8 mouse cellular contexts compared by ENCODE assay signal in the genomic region with DNA sequence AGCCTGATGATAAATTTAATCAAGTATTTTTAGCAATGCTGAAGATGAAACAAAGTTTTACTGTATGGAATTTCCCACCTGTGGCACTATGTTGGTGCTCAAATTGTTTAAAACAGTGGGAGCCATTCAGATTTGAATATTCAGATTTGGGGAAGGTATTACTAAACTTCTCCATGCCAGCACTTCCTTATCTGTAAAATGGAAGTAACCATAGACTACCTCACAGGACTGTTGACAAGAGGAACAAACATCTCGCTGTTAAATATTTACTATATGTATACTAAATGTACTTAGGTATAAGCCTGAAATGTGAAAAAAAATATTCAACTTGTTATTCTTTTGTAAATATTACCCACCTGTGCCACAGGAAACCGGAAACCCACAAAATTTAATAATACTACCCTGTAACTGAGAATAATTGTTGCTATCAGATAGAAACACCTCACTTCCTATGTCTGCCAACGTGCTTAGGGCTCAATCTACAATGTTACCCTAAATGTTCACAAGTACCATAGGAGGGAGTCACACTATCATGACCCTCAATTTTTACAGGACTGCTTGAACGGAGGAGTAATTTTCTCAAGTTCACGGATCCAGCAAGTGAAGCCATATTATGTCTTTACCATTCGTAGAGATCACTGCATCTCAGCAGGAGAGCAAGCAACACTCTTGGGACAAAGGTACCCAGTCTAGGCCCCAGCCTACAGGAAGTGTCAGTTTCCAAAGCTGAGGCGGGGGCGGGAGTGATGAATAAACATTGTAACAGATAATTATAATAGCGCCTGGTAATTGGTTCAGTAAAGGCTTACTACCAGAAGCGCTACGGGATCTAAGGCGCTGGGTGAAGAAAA. TPM values are rescaled to one million over a fixed set of nuclear protein-coding genes. Genes with fewer than 3 reads are reported as not detected.
A peak's percentile ranks its signal among the peaks of the same experiment; 100 is the strongest.
DNase-seq lines count a peak whose midpoint lies in the region; ATAC-seq and TF ChIP-seq lines count a peak whose summit lies in the region.

No protein-coding gene starts in this region.

- TF ChIP-seq POLR2A in ES-Bruce4 (IDR thresholded peaks at IDR 0.05; ENCODE audit: insufficient read depth, low read length): no peak

- H3K9me3 ChIP-seq in heart, embryonic 11.5 days (replicated peaks; ENCODE audit: control insufficient read depth, low read length): no peaks in the 10 kb centered on the region
- H3K9me3 ChIP-seq in ES-Bruce4 (replicated peaks; ENCODE audit: control insufficient read depth, insufficient read depth, low read length, poor library complexity, severe bottlenecking): no peaks in the 10 kb centered on the region

- H3K4me3 ChIP-seq in heart, embryonic 11.5 days (ENCODE audit: low read depth, low read length): peak overlapping the region; percentile 63
- peak overlapping the region; percentile 59 for H3K4me3 ChIP-seq in ES-Bruce4 (ENCODE audit: low read depth, low read length)

- peak overlapping the region; percentile 85 for H3K4me2 ChIP-seq in heart, embryonic 11.5 days

- peak; percentile 3; the same call in 1 of the 2 replicates for ATAC-seq in heart, embryonic 11.5 days (replicated peaks; ENCODE audit: insufficient number of reproducible peaks, low FRiP score, low TSS enrichment)
- peak; percentile 40 for ATAC-seq in granulocyte monocyte progenitor cell, adult 5-6 weeks (replicated peaks; ENCODE audit: poor library complexity, severe bottlenecking)
- ATAC-seq in megakaryocyte, adult 5-6 weeks (ENCODE audit: poor library complexity, severe bottlenecking): peak; percentile 54

- DNase-seq in heart, adult 8-10 months (ENCODE audit: low spot score): no peak
- DNase-seq in layer of hippocampus, adult 9-11 months: no peak
- DNase-seq in spleen, adult 12 weeks (ENCODE audit: low spot score): no peak
- no peak for DNase-seq in gastrocnemius, postnatal 14 days

- TF ChIP-seq EP300 in ES-Bruce4 (IDR thresholded peaks at IDR 0.05; ENCODE audit: insufficient read depth, low read depth, low read length): no peak

- TF ChIP-seq CTCF in ES-Bruce4 (IDR thresholded peaks at IDR 0.05; ENCODE audit: low read depth, low read length): no peak

- H3K9ac ChIP-seq in heart, embryonic 11.5 days (ENCODE audit: low read depth, low read length): peak overlapping the region; percentile 83; the same call in 1 of the 2 replicates
- H3K9ac ChIP-seq in ES-Bruce4 (ENCODE audit: low read depth, poor library complexity, severe bottlenecking): 0 out of 2 replicates have a peak overlapping the region, but pooled peaks have one; percentile 84

- 16% methylated on average over 12 of the region's 12 CpGs for WGBS in heart, embryonic 11.5 days (ENCODE audit: insufficient replicate concordance)

- H3K27me3 ChIP-seq in heart, embryonic 11.5 days (ENCODE audit: control insufficient read depth, insufficient read depth, low read length): no peaks in the 10 kb centered on the region
- H3K27me3 ChIP-seq in ES-Bruce4 (ENCODE audit: control insufficient read depth, insufficient read depth, low read length, poor library complexity, severe bottlenecking): no peaks in the 10 kb centered on the region

- intact Hi-C loops in gastrocnemius, postnatal 14 days (cut with DNase I; ENCODE audit: low total_unique reads): no loop called here

- peak overlapping the region; percentile 81 for H3K27ac ChIP-seq in heart, embryonic 11.5 days (ENCODE audit: low read depth, low read length)
- H3K27ac ChIP-seq in ES-Bruce4 (ENCODE audit: insufficient read depth, low read length): peak overlapping the region; percentile 68

- H3K4me1 ChIP-seq in heart, embryonic 11.5 days (ENCODE audit: control insufficient read depth, insufficient read depth, low read length): peaks cover 9% of the 10 kb centered on the region
- no peaks in the 10 kb centered on the region for H3K4me1 ChIP-seq in ES-Bruce4 (ENCODE audit: control insufficient read depth, insufficient read depth, low read length)

- H3K36me3 ChIP-seq in heart, embryonic 11.5 days (ENCODE audit: control insufficient read depth, insufficient read depth, low read length): peaks cover 9% of the 10 kb centered on the region; the same call in 1 of the 2 replicates
- H3K36me3 ChIP-seq in ES-Bruce4 (ENCODE audit: control insufficient read depth, insufficient read depth, low read length, poor library complexity, severe bottlenecking): no peaks in the 10 kb centered on the region

RNA-seq across cellular contexts. Expression of gene Lrp10, which starts 0.6 kb away (rescaled TPM):
- 31.8 and 35.2 TPM in 2 replicates for polyA plus RNA-seq in heart, embryonic 11.5 days (2014; fragmentation: Nextera tagmentation; extraction: Ambion mirVana)
- total RNA-seq in heart, adult 8-10 months (2022): 10 to 100 TPM; 45.5 to 62.2 (median 50.7) TPM
- 22.9 and 25.8 TPM in 2 replicates for polyA plus RNA-seq in ES-Bruce4 (2011; ENCODE audit: insufficient read depth, insufficient read length, low read depth, missing spikeins)
- 37.3 and 41.5 TPM in 2 replicates for total RNA-seq in granulocyte monocyte progenitor cell, adult 5-6 weeks (2014; fragmentation: Nextera tagmentation)
- 20.0 and 23.7 TPM in 2 replicates for total RNA-seq in granulocyte monocyte progenitor cell, adult 5-6 weeks (2017)
- total RNA-seq in megakaryocyte, adult 5-6 weeks (2015): 29.9 and 31.2 TPM in 2 replicates
- total RNA-seq in megakaryocyte, adult 5-6 weeks (2017): 46.9 and 51.7 TPM in 2 replicates
- total RNA-seq in gastrocnemius, postnatal 14 days (2021): 10 to 100 TPM; 33.5 to 37.2 TPM

RNA-seq across cellular contexts. Expression of gene Rem2, which starts 12.6 kb away (rescaled TPM):
- 2.0 TPM in 2 replicates for polyA plus RNA-seq in heart, embryonic 11.5 days (2014; fragmentation: Nextera tagmentation; extraction: Ambion mirVana)
- not detected for total RNA-seq in heart, adult 8-10 months (2022)
- 2.6 and 4.0 TPM in 2 replicates for polyA plus RNA-seq in ES-Bruce4 (2011; ENCODE audit: insufficient read depth, insufficient read length, low read depth, missing spikeins)
- not detected in 2 replicates for total RNA-seq in granulocyte monocyte progenitor cell, adult 5-6 weeks (2014; fragmentation: Nextera tagmentation)
- total RNA-seq in granulocyte monocyte progenitor cell, adult 5-6 weeks (2017): not detected in 2 replicates
- not detected in 2 replicates for total RNA-seq in megakaryocyte, adult 5-6 weeks (2015)
- total RNA-seq in megakaryocyte, adult 5-6 weeks (2017): not detected in 2 replicates
- not detected for total RNA-seq in gastrocnemius, postnatal 14 days (2021)

RNA-seq across cellular contexts. Expression of gene Mmp14, which starts 31.9 kb away (rescaled TPM):
- polyA plus RNA-seq in heart, embryonic 11.5 days (2014; fragmentation: Nextera tagmentation; extraction: Ambion mirVana): 84.3 and 90.2 TPM in 2 replicates
- 10 to 100 TPM in 2 of 4 experiments, 1 to 10 TPM in 2; 7.4 to 12.1 (median 9.2) TPM for total RNA-seq in heart, adult 8-10 months (2022)
- polyA plus RNA-seq in ES-Bruce4 (2011; ENCODE audit: insufficient read depth, insufficient read length, low read depth, missing spikeins): 50.4 and 60.7 TPM in 2 replicates
- total RNA-seq in granulocyte monocyte progenitor cell, adult 5-6 weeks (2014; fragmentation: Nextera tagmentation): not detected in 2 replicates
- total RNA-seq in granulocyte monocyte progenitor cell, adult 5-6 weeks (2017): not detected in 2 replicates
- total RNA-seq in megakaryocyte, adult 5-6 weeks (2015): 0.66 and 1.1 TPM in 2 replicates
- 0.61 TPM in 1 of 2 replicates, not detected in the other for total RNA-seq in megakaryocyte, adult 5-6 weeks (2017)
- 10 to 100 TPM; 52.0 to 68.1 TPM for total RNA-seq in gastrocnemius, postnatal 14 days (2021)

RNA-seq across cellular contexts. Expression of gene Mrpl52, which starts 36.6 kb away (rescaled TPM):
- polyA plus RNA-seq in heart, embryonic 11.5 days (2014; fragmentation: Nextera tagmentation; extraction: Ambion mirVana): 242 and 250 TPM in 2 replicates
- 100 to 1,000 TPM; 118 to 126 (median 121) TPM for total RNA-seq in heart, adult 8-10 months (2022)
- polyA plus RNA-seq in ES-Bruce4 (2011; ENCODE audit: insufficient read depth, insufficient read length, low read depth, missing spikeins): 114 and 115 TPM in 2 replicates
- 63.7 and 100 TPM in 2 replicates for total RNA-seq in granulocyte monocyte progenitor cell, adult 5-6 weeks (2014; fragmentation: Nextera tagmentation)
- 34.0 and 40.1 TPM in 2 replicates for total RNA-seq in granulocyte monocyte progenitor cell, adult 5-6 weeks (2017)
- total RNA-seq in megakaryocyte, adult 5-6 weeks (2015): 129 and 145 TPM in 2 replicates
- total RNA-seq in megakaryocyte, adult 5-6 weeks (2017): 71.4 and 81.6 TPM in 2 replicates
- total RNA-seq in gastrocnemius, postnatal 14 days (2021): 100 to 1,000 TPM; 107 to 116 TPM

RNA-seq across cellular contexts. Expression of gene Slc7a7, which starts 45.8 kb away (rescaled TPM):
- 8.0 TPM in 2 replicates for polyA plus RNA-seq in heart, embryonic 11.5 days (2014; fragmentation: Nextera tagmentation; extraction: Ambion mirVana)
- total RNA-seq in heart, adult 8-10 months (2022): 1 to 10 TPM; 3.8 to 6.4 (median 5.1) TPM
- 46.6 and 47.7 TPM in 2 replicates for polyA plus RNA-seq in ES-Bruce4 (2011; ENCODE audit: insufficient read depth, insufficient read length, low read depth, missing spikeins)
- 10.3 and 10.7 TPM in 2 replicates for total RNA-seq in granulocyte monocyte progenitor cell, adult 5-6 weeks (2014; fragmentation: Nextera tagmentation)
- total RNA-seq in granulocyte monocyte progenitor cell, adult 5-6 weeks (2017): 3.0 and 3.1 TPM in 2 replicates
- 13.1 and 19.3 TPM in 2 replicates for total RNA-seq in megakaryocyte, adult 5-6 weeks (2015)
- total RNA-seq in megakaryocyte, adult 5-6 weeks (2017): 15.9 and 16.7 TPM in 2 replicates
- total RNA-seq in gastrocnemius, postnatal 14 days (2021): 1 to 10 TPM; 2.9 to 3.4 TPM

Comparison
In these comparisons a context has a peak if more than half of its experiments do, and no peak if none do; other contexts are left out.
1. ATAC-seq: peak in every context shown above with its lines; median percentile 54 in megakaryocyte, adult 5-6 weeks; 40 in granulocyte monocyte progenitor cell, adult 5-6 weeks; 3 in heart, embryonic 11.5 days.
2. RNA of gene Mmp14, which starts 31.9 kb away (total RNA-seq): 52.0 to 68.1 TPM in gastrocnemius, postnatal 14 days; 7.4 to 12.1 TPM in heart, adult 8-10 months, 0.61 to 1.1 TPM in megakaryocyte, adult 5-6 weeks and not detected in granulocyte monocyte progenitor cell, adult 5-6 weeks; every median in the first group is over 4 times any median in the second.